Mouse (Mus musculus) heart, adult 2 months (tissue): Measurements from ENCODE around the gene Gm49318.

Experiments used
- CTCF ChIP-seq: fragments of 200-600 bp; IDR thresholded peaks from 2 replicates; pipeline ENCODE4 v1.8.1; 2022; ENCODE audit warnings: antibody characterized with exemption, mild to moderate bottlenecking, moderate library complexity
- EP300 ChIP-seq: fragments of 200-500 bp; IDR thresholded peaks from 2 replicates; pipeline ENCODE4 v1.6.1; 2011; ENCODE audit warnings: low read depth, low read length, control low read depth; ENCODE audit not compliant: insufficient read depth

GRCm38 (mm10) chr9:22108194-22108593, 37.1 kb upstream of the Gm49318 start:
- no peak for TF ChIP-seq CTCF
- no peak for TF ChIP-seq EP300
